Mouse (Mus musculus): Measurements from ENCODE around the gene Phactr1.

The Phactr1 gene

GRCm38 (mm10) chr13:42759170-42759569 is 78.7 kb downstream of the Phactr1 start:
- DNase-seq (ENCODE audit: low read depth, low spot score), result no peak

DNA sequence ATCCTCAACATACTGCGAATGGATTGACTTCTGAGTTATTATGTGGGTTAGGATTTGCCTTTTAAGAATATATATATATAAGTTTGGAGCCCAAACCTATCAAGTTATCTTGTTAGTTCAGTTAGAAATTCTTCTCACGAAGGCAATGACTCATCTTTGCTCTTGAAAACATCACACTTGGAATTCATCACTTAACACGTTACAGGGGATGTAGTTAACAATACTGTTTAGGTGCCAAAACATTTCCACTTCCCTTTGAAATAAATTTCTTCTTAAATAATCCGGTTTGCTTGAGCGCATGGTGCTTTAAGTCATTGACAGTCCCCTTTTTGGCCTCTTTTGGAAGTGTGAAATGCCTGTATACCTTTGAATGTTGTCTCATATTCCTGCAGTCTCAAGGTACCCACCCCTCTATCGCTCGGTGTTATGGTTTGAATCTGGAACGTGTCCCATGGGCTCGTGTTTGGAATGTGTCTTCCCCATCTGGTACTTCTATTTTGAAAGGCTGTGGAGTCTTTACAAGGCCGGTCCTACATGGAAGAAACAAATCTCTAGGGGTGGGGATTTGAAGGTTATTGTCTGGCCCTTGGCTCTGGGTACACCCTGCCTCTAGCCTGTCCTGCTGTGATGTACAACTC is 80.6 kb downstream of the Phactr1 start:
- DNase-seq (ENCODE audit: low read depth, low spot score), result no peak

- no peak for DNase-seq (ENCODE audit: low read depth, low spot score)
Observed at GRCm38 (mm10) chr13:42772314-42772713, 91.9 kb downstream of the Phactr1 start.

DNA sequence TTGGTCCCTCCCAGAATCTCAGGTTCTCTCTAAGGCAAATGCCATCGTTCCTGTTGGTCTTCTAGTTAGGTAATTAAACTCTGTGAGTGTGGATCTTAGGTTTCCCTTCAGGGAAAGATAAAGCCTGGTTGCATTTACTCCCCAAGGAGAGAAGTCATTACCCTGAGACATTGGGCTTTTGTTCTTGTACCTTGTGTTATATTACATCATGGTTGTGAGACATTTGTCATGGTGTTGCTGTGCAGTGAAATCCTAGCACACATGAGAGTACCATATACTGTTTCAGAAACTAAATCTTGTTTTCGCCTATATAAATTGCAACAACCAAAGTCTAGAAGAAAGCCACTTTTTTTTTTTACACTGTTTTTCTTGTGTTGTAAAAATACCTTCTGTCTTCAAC is 93.6 kb downstream of the Phactr1 start:
- no peak for DNase-seq (ENCODE audit: low read depth, low spot score)

GRCm38 (mm10) chr13:42782151-42782550 is 101.7 kb downstream of the Phactr1 start:
- no peak for DNase-seq (ENCODE audit: low read depth, low spot score)

DNA sequence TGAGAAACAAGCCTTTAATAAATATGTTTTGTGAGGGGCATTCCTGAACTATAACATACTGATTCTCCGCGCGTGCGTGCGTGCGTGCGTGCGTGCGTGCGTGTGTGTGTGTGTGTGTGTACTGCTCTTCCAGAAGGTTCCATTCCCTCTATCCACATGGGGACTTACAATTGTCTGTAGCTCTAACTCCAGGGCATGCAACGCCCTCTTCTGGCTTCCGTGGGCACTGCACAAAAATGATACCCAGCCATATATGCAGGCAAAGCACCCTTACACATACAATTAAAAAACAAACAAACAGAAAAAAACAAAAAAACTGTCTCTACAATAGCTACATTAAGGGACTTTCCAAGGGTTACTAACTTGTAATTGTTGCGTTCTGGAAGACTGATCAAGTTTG is 108.8 kb downstream of the Phactr1 start:
- no peak for DNase-seq (ENCODE audit: low read depth, low spot score)

DNA sequence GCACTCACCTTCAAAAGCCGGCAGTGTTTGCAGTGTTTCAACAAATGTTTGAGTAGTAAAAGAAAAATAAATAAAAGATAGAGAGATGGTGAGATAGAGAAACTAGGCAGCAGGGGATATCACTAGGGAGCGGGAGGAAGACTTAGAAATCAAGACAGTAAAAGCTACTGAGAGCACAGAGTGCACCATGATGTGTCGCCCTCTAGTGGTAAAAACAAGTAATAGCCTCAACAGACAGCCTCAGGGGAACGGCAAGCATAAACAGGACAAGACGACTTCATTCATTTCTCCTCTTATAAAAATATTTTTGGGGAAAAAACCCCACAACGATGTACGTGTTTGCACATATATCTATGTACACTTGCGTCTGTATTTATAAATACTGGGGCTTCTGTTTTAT is 111.9 kb downstream of the Phactr1 start:
- no peak for DNase-seq (ENCODE audit: low read depth, low spot score)

- DNase-seq (ENCODE audit: low read depth, low spot score), result no peak
Observed at GRCm38 (mm10) chr13:42800523-42800922, 120.1 kb downstream of the Phactr1 start.

DNA sequence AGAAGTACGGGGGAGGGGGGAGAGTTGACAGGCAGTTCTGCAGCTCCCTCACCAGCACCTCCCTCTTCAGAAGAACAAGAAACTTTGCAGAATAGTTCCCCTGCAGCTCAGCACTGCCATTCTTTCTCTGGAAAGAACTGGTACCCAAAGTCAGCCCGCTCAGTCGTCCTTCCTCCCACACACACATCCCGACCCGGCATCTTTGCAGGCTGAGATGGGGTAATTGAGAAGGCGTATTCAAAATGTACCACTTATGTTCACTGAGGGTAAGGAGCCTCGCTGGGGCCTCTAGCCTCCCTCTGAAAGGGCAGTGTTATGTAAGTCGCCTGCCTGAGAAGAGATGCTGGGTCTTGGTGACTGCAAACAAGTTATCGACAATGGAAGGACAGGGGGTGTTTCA is 123.9 kb downstream of the Phactr1 start:
- no peak for DNase-seq (ENCODE audit: low read depth, low spot score)

GRCm38 (mm10) chr13:42812762-42813161 is 132.3 kb downstream of the Phactr1 start:
- no peak for DNase-seq (ENCODE audit: low read depth, low spot score)

GRCm38 (mm10) chr13:42818378-42818777 is 138.0 kb downstream of the Phactr1 start:
- DNase-seq (ENCODE audit: low read depth, low spot score), result peak; percentile 42

GRCm38 (mm10) chr13:42820513-42820912 is 140.1 kb downstream of the Phactr1 start:
- DNase-seq (ENCODE audit: low read depth, low spot score), result no peak

- DNase-seq (ENCODE audit: low read depth, low spot score), result no peak
Observed at GRCm38 (mm10) chr13:42821426-42822106, 141.1 kb downstream of the Phactr1 start.

DNA sequence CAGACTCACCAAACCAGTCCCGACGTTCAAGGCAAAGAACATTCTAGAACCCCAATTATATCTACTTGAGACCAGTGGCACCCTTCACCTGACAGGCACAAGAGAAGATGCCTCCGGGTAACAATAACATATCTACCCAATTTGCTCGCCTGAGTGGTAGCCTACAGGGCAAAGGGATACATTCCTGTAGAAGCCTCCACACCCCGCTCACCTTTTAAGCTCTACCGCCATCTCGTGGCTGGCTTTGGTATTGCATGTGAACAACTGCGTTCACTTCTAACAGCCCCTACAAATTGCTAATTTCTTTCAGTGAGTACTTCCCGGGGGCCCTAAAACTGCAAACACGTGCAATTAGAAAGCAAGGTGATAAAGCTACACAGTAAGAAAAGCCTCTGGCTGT is 142.1 kb downstream of the Phactr1 start:
- DNase-seq (ENCODE audit: low read depth, low spot score), result peak; percentile 40

DNA sequence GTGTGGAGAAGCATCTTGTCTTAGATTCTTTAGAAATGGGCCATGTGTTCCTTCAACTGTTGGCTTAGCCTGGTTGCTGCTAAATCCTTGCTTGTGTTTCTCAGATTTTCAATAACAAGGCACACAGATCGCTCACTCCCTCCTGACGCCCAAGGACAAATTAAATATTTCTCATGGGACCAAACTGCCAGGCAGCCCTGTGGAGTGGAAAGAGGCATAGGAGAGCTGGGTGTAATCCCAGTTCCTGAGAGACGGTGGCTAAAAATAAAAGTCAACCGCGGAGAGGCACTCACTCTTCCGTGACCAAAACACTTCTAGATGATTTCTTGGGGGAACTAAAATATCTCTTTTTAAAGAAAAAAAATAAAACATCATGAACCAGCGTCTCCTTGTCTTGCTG is 143.5 kb downstream of the Phactr1 start:
- DNase-seq (ENCODE audit: low read depth, low spot score), result no peak

DNA sequence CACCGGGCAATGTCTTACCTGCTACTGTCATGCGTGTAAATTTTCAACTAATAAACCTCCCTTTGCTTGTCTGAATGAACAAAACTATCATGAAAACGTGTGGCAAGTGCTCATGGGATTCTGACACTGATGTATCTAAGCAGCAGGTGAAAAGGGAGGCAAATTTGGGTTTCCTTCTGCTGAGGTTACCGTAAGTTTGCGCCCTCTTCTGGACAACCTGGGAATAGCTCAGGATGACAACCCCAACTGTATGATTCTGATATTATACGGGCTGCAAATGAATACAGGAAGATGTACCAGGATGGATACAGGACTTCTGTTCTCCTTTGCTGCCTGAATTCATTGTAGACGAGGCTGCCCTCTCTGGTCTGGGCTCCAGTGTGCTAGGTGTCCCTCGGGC is 146.2 kb downstream of the Phactr1 start:
- peak; percentile 38 for DNase-seq (ENCODE audit: low read depth, low spot score)

- no peak for DNase-seq (ENCODE audit: low read depth, low spot score)
Observed at GRCm38 (mm10) chr13:42828978-42829377, 148.6 kb downstream of the Phactr1 start.

- DNase-seq (ENCODE audit: low read depth, low spot score), result no peak
Observed at GRCm38 (mm10) chr13:42835441-42835840, 155.0 kb downstream of the Phactr1 start.

DNA sequence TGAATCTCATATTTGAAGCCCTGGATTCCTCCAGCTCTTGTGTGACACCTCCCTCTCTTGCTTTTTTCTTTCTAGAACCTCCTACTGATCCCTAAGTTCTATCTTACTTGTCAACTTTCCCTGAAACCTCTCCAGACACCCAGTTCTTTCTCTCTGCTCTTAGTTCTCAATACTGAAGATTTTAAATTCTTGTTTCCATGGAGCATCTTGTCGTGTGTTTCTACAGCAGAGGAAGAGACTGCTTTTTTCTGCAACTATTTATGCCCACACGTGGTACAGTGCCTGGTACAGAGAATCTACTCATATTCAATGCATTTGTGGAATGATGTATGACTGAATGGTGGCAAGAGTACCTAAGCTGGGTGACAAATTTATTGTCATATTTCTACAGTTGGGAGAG is 158.9 kb downstream of the Phactr1 start:
- no peak for DNase-seq (ENCODE audit: low read depth, low spot score)

DNA sequence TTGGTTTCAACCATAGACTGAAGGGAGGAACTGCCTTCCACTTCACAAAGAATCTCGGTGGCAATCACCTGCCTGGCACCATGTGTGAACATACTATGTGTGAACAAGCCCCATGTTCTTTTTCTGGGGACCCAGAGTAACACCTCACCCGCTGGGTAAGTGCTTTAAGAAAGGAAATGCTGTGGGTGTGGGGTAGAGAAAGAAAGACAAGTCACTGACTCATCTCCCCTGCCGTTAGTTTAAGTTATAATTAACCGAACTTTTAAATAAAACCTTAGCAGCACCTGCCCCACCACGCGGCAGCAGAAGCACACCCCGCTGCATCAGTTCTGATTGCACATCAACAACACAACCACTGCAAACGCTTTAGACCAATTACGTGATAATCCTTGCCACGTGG is 171.7 kb downstream of the Phactr1 start:
- DNase-seq (ENCODE audit: low read depth, low spot score), result no peak

- no peak for DNase-seq (ENCODE audit: low read depth, low spot score)
Observed at GRCm38 (mm10) chr13:42853900-42854595, 173.6 kb downstream of the Phactr1 start.

GRCm38 (mm10) chr13:42866162-42866941 is 185.9 kb downstream of the Phactr1 start:
- no peak for DNase-seq (ENCODE audit: low read depth, low spot score)
